Mouse (Mus musculus) adrenal gland, postnatal 14 days (tissue): ENCODE measurements around the gene Rab40b. TPM values are rescaled to one million over a fixed set of nuclear protein-coding genes. Genes with fewer than 3 reads are reported as not detected.
"Not testable (repeated sequence)": the region's sequence is repeated elsewhere in the genome, so short reads cannot be mapped to it uniquely, and the experiment has no call there.

Experiments used
- DNase-seq: peaks from one replicate; pipeline ENCODE4 v3.0.0; 2021; ENCODE audit warnings: mixed read lengths
- microRNA-seq, 2 experiments: library from miRNA; unstranded; fragments of <30 nt; microRNA quantifications; one replicate each; pipeline ENCODE4 v1.2.0; 2021
- total RNA-seq: library from RNA; stranded (reverse); gene quantifications from 2 replicates; pipeline ENCODE4 v1.2.3, GENCODE M21; 2021

Gene Rab40b
- total RNA-seq, 1 experiment from 2014 or later: 3.9 TPM

DNA sequence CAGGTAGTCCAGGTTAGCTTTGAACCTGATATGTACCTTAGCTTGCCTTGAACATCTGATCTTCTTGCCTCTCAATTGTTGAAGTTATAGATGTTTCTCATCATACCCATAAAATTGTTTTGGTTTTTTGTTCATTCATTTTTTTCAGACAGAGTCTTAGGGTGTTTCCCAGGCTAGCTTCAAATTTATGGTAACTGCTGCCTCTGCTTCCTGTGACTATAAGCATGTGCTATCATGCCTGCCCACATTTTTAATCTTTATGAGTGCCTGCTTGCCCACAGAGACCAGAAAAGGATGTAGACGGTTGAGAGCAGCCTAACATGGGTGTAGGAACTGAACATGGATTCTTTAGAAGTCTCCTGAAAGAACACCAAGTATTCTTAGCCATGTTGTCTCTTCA, 19.3 kb downstream of the Rab40b start:
- no peak for DNase-seq

DNA sequence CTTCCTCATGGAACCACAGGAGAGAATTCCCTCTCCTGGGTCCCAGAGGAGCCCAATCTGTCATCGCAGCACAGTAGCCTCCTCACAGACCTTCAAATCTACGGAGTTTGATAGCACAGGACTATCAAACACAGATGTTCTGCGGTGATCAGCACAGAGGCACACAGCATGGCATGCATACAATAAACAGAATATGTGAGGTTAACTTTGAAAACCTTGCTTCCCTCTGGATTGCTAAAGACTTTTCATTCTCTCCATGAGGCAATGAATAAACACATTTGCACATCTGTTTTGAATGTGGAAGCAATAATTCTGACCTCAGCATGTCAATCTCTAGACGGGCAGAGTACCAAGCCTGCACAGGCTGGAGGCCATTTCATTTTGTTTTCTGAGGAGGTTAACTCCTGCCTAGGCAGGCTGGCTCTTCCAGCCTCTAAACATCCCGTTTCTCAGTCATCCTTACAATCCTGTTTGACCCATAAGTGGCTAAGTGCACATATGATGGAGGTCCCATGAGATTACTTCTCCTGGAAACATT, 20.8 kb downstream of the Rab40b start:
- DNase-seq: no peak

DNA sequence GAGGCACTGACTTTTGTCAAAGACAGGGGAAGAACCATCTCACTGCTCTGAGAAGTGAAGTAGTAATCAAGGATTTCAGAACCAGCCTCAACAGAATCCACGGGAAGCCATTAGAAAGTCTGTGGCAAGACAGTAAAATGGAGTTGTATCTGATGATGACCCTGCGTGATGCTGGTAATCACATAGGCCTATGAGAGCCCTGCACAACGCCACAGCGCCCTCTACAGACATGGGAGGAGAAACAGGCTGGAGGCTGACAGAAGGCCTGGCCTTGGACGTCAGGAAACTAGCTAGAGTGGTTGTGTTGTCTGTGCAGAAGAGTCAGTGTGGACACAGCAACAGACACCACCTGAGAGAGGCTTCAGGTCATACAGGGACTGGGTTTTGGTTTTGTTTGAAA, 25.8 kb downstream of the Rab40b start:
- DNase-seq: peak; percentile 87

DNA sequence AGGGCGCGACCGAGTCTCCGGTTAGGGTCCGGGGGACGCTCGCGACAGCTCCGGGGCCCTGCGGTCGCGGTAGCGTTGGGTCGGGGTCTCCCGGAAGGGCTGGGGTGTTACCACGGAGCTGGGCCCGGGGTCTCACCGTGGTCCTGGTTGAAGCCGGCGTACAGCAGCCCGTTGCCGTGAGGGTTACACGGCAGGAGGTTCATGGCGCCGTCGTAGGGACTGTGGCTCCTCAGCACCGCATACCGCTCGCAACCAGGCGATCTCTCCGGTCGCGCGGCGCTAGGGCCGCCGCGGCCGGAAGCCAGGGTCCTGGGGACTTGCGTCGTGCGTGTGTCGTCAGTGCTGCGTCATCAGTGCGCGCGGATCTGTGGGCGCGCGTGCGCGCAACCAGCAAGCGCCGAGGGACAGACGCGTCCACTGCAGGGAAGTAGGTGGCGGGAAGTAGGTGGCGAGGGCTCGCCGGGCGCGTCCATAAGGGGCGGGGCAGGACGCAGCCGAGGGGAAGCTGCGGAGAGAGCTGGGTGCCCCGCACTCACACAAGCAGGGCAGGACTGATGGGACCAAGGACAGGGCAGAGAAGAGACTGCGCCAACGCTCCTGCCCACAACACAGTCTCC, 33.9 kb downstream of the Rab40b start, which contains the start of gene Wdr45b:
Gene Wdr45b, minus strand, starts transcription at position 355 of the 617 bp plus-strand sequence.
- DNase-seq: peak; percentile 99

DNA sequence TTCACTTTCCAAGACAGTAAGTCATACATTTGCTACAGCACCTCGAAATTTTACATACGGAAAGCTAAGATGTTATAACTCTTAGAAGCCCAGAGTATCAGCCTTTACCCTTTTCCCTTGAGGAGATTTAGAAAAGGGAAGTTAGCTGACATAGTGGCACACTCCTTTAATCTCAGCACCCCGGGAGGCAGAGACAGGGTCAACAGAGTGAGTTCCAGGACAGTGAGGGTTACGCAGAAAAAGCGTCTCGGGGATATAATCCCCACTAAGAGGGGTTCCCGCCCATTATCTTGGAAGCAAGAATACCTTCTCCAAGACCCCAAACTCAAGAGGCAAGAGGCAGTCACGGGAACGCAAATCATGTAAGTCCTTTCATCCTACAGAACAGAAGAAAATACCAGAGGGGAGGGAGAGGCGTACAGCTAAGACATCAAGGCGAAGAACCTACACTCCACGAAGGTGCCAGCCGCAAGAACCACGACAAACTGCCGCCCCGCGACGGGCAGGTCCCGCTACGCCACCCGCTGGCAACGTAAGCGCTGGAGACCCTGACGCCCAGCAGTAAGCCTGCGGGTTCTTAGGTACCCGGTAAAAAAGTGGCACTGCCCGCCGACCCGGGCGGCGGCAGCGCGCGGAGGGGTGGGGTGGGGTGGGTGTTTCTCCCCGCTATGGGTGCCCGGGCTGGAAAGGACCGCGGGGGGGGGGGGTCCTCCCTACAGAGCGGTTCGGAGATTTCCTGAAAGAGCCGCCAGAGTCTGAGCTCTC, 34.5 kb downstream of the Rab40b start:
- DNase-seq: peak; percentile 69

DNA sequence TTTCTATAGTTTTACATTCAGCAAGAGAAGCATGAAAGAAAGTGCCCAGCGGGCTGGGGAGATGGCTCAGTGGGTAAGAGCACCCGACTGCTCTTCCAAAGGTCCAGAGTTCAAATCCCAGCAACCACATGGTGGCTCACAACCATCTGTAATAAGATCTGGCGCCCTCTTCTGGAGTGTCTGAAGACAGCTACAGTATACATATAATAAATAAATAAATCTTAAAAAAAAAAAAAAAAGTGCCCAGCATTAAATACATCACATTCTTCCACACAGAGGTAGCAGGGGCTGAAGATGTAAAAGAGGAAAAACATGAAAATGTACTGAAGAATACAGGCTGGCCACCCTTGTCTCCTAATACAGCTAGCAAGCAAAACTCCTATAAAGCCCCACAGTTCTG, 39.3 kb downstream of the Rab40b start:
- DNase-seq: not testable (repeated sequence)

DNA sequence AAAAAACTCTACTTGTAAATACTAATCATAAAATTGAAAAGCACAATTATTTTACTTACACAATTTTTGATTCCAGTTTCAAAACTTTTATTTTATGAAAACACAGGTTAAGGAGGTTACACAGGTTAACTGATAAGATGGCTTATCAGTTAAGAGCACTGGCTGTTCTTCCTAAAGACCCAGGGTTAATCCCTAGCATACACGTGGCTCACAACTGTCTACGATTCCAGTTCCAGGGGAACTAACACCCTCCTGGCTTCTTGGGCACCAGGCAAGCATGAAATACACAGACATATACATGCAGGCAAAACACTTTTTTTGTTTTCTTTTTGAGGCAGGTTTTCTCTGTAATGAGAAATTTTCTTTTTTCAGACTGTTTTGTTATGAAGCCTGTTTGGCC, 39.9 kb downstream of the Rab40b start:
- DNase-seq: no peak

DNA sequence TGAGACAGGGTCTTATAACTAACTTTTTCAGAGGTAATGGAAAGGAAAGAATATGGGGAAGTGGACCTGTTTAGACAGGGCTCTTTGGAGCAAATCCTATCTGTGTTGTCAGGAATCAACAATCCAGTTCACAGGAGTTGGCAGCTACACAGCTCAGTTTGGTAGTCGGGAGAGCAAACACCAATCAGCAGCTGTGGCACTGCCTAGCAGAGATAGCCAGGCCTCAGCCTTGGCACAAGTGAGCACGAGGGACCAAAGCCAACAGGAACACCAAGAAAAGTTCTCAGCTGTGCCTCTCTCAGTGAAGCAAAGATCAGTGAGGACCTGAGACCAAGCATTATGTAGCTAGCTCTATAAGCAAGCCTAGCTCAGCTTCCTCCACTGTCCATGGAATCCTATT, 41.0 kb downstream of the Rab40b start:
- peak; percentile 58 for DNase-seq

DNA sequence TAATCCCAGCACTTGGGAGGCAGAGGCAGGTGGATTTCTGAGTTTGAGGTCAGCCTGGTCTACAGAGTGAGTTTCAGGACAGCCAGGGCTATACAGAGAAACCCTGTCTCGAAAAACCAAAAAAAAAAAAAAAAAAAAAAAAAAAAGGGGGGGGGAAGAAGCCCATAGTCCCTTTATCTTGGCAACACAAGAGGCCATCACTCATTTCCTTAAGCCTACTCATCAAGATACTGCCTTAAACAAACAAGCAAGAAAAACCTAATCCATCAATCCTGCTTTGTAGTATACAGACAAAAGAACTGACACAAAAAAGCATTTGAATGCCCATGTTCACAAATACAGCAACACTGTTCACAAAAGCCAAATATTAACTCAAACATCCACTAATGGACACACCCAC, 45.6 kb downstream of the Rab40b start:
- DNase-seq: not testable (repeated sequence)

DNA sequence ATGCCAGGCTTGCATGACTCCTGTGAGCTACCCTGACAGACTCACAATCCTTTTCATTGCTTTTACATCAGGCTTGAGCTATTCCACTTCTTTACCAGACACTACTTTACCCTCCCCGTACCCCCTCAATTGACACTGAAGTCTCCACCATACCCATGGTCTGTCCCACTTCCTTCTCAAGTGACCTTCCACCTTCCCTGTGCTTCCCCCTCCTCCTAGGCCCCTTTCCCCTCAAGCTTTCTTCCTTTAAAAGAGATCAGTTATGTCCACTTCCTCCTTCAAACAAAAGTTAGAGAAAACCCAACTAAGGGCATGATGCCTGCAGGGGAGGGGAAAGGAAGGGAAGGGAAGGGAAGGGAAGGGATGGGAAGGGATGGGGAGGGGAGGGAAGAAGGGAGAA, 47.8 kb downstream of the Rab40b start:
- no peak for DNase-seq

DNA sequence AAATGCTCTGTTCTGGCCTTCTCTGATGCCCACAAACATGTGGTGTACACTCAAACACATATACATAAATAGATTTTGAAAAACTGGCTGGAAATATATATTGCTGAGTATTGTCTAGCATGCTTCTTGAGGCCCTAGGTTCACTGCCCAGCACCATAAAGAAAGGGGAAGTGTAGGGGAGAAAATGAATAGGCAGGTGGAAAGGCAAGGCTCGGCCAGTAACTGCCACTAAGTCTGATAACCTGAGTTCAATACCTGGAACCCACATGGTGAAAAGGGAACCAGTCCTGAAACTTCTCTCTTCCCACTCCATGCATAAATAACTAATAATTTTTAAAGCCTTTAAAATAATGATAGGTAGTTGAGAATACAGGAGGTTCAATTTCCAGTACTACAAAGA, 48.4 kb downstream of the Rab40b start:
- no peak for DNase-seq

DNA sequence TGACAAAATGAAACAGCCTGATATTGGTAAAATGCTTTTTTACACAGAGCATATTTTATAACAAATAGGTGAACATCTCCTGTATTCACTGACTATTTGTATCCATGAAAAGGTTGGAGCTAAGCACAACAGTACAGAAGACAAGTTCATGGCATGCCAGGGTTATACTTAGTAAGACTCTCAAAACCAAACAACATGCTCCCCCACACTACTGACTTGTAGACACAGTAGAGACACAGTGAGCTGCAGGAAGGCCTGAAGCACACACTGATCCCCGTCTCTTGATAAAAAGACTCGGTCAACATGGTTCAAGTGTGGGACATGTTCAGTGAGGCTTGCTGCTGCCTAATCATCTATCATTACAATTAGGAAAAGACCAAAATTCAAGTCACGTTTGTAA, 56.4 kb downstream of the Rab40b start:
- no peak for DNase-seq

DNA sequence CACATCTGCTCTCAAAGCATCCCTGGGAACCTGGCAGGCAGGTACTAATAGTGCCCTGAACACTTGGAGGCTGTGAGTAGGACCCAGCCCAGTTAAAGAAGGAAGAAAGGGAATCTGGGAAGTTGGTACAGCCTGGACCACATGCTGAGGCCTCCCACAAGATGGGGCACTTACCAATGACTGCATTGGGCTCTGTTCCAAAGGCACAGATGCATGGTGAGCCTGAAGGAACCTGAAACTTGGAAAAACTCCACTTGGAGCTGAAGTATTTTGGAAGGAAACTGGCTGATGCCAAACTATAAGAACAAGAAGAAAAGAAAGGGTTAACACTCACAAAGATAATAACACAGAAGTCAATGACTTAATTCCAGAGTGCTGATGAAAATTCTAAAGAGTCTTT, 59.4 kb downstream of the Rab40b start:
- no peak for DNase-seq

DNA sequence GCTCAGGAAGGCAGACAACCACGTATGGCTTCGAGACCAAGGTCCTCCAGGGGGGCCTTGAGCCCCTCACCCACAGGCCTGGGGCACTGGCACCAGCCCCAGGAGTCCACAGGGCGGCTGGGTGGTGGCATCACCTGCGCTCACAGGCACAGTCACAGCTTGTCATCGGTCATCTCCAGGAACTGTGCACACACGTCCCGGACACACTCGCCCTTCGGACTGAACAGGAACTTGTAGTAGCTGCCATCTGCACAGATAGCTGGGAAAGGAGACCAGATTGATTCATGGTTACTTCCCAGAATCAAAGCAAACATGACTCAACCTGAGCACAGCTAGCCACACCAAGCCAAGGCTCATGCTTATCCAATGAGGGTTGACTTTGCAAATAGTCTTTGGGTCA, 59.8 kb downstream of the Rab40b start:
- no peak for DNase-seq

DNA sequence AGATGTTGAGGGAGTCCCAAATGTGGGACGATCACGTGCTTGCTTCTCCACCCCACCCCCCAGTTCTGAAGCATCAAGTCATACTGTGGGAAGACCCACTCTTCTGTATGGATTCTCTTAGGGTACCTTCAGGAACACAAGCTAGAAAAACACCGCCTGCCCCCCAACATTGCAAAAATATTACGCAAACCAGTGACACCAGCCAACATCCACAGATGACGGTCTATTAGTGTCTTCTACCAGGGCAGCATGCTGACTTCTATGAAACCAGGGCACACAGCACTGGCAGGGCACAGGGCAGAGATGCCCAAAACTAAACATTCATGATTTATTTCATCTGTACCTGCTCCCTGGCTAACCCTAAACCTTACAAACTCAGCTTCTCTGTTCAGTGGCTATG, 61.4 kb downstream of the Rab40b start:
- no peak for DNase-seq

DNA sequence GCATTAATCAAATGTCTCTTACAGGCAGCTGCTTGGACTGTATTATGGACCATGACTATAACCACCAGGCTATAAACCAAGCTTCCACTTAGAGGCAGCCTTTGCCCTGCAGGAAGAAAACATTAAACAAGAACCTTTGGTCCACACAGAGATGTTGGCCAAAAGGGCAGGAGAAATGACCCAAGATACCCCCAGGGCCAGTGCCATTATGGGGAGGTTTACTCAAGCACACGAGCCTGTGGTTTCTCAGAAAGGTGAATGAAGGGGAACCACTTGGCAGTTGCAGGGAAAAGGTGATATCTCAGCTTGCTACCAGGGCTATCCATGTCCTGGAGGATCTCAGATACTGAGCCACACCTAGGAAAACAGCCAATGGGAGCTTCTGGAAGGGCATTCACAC, 62.0 kb downstream of the Rab40b start:
- peak; percentile 17 for DNase-seq

DNA sequence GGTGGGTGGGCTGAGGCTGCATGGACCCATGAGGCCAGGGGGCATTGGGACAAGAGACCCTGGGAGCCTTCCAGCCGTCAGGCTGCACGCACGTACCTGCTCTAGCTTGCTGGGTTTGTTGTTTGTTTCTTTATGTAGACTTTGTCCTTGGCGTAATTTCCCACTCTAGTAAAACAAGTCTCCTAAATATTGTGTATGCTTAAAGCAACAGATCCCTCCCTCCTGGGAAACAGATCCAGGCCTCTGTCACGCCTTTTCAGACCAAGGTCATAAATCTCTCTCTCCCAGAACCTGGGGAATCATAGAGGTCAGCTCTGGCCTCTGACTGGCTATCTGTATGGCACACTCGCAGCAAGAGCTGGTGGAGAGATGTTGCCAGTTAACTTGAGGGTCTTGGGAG, 80.3 kb downstream of the Rab40b start:
- not testable (repeated sequence) for DNase-seq

DNA sequence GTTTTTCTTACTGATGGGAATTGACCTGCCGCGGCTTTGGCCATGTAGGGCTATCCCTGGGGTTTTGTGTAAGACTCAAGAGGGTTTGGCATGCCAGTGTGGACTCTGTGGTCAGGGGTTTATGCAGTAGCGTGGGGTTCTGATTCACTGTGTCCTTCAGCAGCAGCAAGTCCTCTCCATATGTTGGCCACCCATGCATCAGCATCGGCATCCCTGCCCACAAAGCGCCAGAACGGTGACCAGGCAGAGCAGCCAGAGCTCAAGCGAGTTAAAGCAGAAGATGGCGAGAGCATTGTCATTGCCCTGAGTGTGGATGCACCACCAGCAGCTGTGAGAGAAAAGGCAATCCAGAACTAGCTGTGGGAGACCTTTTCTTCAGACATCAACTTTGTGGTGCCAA, 81.4 kb downstream of the Rab40b start:
- DNase-seq: no peak

Small RNAs within 50 kb of the gene (microRNA-seq; reads per million reads assigned to microRNA genes)
- gene Mir7236: 0 reads per million in 2 experiments

Other genes with a start within 250 kb of the Rab40b start
- gene Tex19.1, start 242.1 kb downstream of the Rab40b start, total RNA-seq: not detected in 2 replicates
- not detected in 2 replicates for gene Uts2r, start 228.0 kb downstream of the Rab40b start, total RNA-seq
- 11.5 and 13.7 TPM in 2 replicates for gene Hexdc, start 183.8 kb downstream of the Rab40b start, total RNA-seq
- 23.0 and 24.6 TPM in 2 replicates for gene Ogfod3, start 183.5 kb downstream of the Rab40b start, total RNA-seq
- 14.3 and 23.7 TPM in 2 replicates for gene Cybc1, start 158.9 kb downstream of the Rab40b start, total RNA-seq
- gene Narf, start 151.0 kb downstream of the Rab40b start, total RNA-seq: 29.9 and 36.5 TPM in 2 replicates
- gene Foxk2, start 128.3 kb downstream of the Rab40b start, total RNA-seq: 36.9 and 37.5 TPM in 2 replicates
- 53.3 and 54.3 TPM in 2 replicates for gene Wdr45b, start 33.8 kb downstream of the Rab40b start, total RNA-seq
- gene Fn3krp, start 33.1 kb upstream of the Rab40b start, total RNA-seq: 16.7 and 17.7 TPM in 2 replicates
- 7.6 and 13.7 TPM in 2 replicates for gene Fn3k, start 46.7 kb upstream of the Rab40b start, total RNA-seq
- 31.6 and 37.9 TPM in 2 replicates for gene Tbcd, start 63.7 kb upstream of the Rab40b start, total RNA-seq
- gene Zfp750, start 131.1 kb upstream of the Rab40b start, total RNA-seq: 1.0 and 1.8 TPM in 2 replicates